Mouse (Mus musculus) erythroblast, embryonic 14.5 days (primary cell): ENCODE measurements around the gene Tnfsfm13.

Experiments used
- GATA1 ChIP-seq: IDR thresholded peaks from 2 replicates; pipeline ENCODE4 v1.6.1; 2012; ENCODE audit warnings: low read length, inconsistent platforms, mixed read lengths
- TAL1 ChIP-seq: IDR thresholded peaks from 3 replicates; pipeline ENCODE4 v1.6.1; 2012; ENCODE audit warnings: low read length, inconsistent platforms, mixed read lengths

- TF ChIP-seq GATA1 (no peak), TAL1 (no peak)
Observed at GRCm38 (mm10) chr11:69685526-69686148, 10.3 kb downstream of the Tnfsfm13 start, which contains the start of gene Tnfsf13.
